Mouse (Mus musculus): Measurements from ENCODE around the gene Ambn. TPM values are rescaled to one million over a fixed set of nuclear protein-coding genes. Genes with fewer than 3 reads are reported as not detected.
"Not testable (repeated sequence)": the region's sequence is repeated elsewhere in the genome, so short reads cannot be mapped to it uniquely, and the experiment has no call there.

Ambn gene
- not detected in 2 replicates for polyA plus RNA-seq (2015; fragmentation: Nextera tagmentation; extraction: Ambion mirVana)

DNA sequence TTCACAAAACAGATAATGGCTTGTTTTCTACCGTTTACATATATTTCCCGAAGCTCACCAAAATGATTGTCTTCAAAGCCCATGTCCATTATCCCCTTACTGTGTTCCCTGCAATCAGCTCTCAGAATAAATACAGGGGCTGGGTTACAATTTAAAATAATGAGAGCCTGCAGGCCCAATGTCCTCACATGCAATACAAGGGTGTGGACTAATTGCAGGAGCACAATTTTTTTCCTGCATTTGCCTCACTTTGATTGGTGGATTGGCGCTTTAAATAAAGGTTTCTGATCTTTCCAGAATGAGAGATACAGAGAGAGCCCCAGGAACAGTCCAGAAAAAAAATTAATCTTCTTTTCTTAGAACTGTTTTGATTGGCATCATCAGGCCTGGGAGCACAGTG, at the start of gene Ambn:
TSS of gene Ambn (plus strand) at position 301 of the 400 bp plus-strand sequence.
- no peak within 1 kb of the TSS for H3K4me2 ChIP-seq (ENCODE audit: low read length)
- H3K4me1 ChIP-seq (ENCODE audit: control insufficient read depth, insufficient read depth, low read depth, low read length) = no peaks in the 10 kb centered on the region
- H3K36me3 ChIP-seq (ENCODE audit: control insufficient read depth, insufficient read depth, low read length) = no peaks in the 10 kb centered on the region
- H3K9ac ChIP-seq (ENCODE audit: low read depth, low read length) = no peak within 1 kb of the TSS
- WGBS = 85% methylated on average over 3 of the region's 3 CpGs
- no peak within 1 kb of the TSS for H3K27ac ChIP-seq (ENCODE audit: low read depth, low read length)
- no peak for ATAC-seq
- H3K9me3 ChIP-seq (ENCODE audit: control insufficient read depth, low read length) = no peaks in the 10 kb centered on the region
- H3K27me3 ChIP-seq (replicated peaks; ENCODE audit: control insufficient read depth, insufficient read depth, low read length) = no peaks in the 10 kb centered on the region
- H3K4me3 ChIP-seq (ENCODE audit: low read length) = no peak within 1 kb of the TSS

DNA sequence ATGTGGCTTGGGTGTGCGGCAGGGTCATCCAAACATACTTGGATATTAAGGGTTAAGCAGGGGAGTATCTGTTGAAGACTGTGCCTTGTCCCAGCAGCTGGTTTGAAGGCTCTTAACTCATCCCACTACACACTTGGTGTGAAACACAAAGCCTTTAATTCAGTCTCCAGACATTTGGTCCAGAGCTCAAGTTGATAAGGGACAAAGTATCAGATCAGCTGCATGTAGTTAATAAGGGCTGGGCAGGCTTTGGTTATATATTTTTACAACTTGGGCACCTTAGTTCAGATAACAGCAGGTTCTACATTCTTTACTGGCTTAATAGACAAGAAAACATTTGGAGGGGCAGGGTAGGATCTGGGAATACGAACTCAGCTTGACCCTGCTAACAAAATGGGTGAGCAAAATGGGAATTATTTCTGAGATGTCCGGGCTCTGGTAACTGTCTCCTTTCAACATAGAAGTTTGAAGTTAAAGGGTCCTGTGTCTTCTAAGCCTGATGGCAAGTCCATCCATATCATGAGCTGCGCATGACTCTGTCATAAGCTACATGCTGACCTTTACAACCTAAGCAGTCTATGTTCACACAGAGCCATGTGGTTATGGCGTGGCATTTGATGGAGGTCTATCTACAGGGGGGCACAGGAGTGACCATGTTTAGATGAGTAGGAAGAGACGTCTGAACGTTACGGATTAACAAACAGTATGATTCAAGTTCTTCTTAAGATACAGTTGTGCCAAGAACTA, 35.3 kb upstream of the Ambn start:
- no peak overlapping the region for H3K4me2 ChIP-seq (ENCODE audit: low read length)
- H3K36me3 ChIP-seq (ENCODE audit: control insufficient read depth, insufficient read depth, low read length) = no peaks in the 10 kb centered on the region
- no peaks in the 10 kb centered on the region for H3K4me1 ChIP-seq (ENCODE audit: control insufficient read depth, insufficient read depth, low read depth, low read length)
- H3K9me3 ChIP-seq (ENCODE audit: control insufficient read depth, low read length) = no peaks in the 10 kb centered on the region
- ATAC-seq = no peak
- no peak overlapping the region for H3K27ac ChIP-seq (ENCODE audit: low read depth, low read length)
- no peak overlapping the region for H3K9ac ChIP-seq (ENCODE audit: low read depth, low read length)
- WGBS = 88% methylated on average over 8 of the region's 8 CpGs
- H3K27me3 ChIP-seq (replicated peaks; ENCODE audit: control insufficient read depth, insufficient read depth, low read length) = no peaks in the 10 kb centered on the region
- no peak overlapping the region for H3K4me3 ChIP-seq (ENCODE audit: low read length)

DNA sequence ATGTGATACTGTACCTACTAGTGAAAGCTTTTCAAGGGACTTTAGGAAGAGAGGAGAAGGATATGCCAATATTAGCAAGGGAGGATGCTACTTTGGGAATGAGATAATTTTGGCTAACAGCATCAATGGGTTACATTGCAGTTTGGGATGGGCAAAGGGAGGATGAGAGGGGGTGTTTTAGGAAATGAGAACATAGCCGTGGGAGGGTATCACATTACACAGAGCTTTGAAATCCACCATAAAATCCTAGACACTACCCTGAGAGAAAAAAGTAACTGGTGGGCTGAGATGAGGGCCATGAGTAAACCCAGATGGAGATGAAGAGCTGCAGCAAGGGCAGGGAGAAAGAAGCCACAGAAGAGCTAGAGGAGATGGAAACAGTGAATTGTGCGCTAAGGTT, 30.9 kb upstream of the Ambn start:
- not testable (repeated sequence) for H3K36me3 ChIP-seq (ENCODE audit: control insufficient read depth, insufficient read depth, low read length); ATAC-seq; H3K4me2 ChIP-seq (ENCODE audit: low read length); H3K9ac ChIP-seq (ENCODE audit: low read depth, low read length); H3K4me3 ChIP-seq (ENCODE audit: low read length); H3K27me3 ChIP-seq (replicated peaks; ENCODE audit: control insufficient read depth, insufficient read depth, low read length); H3K4me1 ChIP-seq (ENCODE audit: control insufficient read depth, insufficient read depth, low read depth, low read length); H3K27ac ChIP-seq (ENCODE audit: low read depth, low read length); H3K9me3 ChIP-seq (ENCODE audit: control insufficient read depth, low read length)
- 80% methylated on average over 2 of the region's 2 CpGs for WGBS

DNA sequence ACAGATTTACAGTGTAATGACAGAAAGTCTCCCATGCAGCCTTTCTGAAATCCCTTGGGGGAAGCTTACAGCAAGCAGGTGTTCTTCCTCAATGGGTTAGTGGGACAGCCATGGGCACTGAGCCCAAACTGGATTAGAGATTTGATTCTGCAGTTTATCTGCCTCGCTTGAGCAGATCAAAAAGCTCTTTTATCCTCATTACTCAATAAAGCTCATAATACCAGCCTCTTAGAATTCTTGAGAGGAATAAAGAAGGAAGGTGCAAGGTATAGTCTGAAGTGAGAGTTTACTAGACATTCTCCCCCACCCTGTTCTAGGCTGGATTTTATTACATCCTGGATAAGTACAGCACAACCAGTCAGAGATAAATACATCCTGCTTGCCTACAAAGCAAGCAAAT, 29.0 kb upstream of the Ambn start:
- Histone ChIP-seq H3K27ac (ENCODE audit: low read depth, low read length) (no peak overlapping the region), H3K4me2 (ENCODE audit: low read length) (no peak overlapping the region), H3K4me1 (ENCODE audit: control insufficient read depth, insufficient read depth, low read depth, low read length) (no peaks in the 10 kb centered on the region), H3K27me3 (replicated peaks; ENCODE audit: control insufficient read depth, insufficient read depth, low read length) (no peaks in the 10 kb centered on the region), H3K4me3 (ENCODE audit: low read length) (no peak overlapping the region), H3K36me3 (ENCODE audit: control insufficient read depth, insufficient read depth, low read length) (no peaks in the 10 kb centered on the region), H3K9ac (ENCODE audit: low read depth, low read length) (no peak overlapping the region), H3K9me3 (ENCODE audit: control insufficient read depth, low read length) (no peaks in the 10 kb centered on the region)
- WGBS = 62% methylated on average over 1 of the region's 1 CpGs
- no peak for ATAC-seq

DNA sequence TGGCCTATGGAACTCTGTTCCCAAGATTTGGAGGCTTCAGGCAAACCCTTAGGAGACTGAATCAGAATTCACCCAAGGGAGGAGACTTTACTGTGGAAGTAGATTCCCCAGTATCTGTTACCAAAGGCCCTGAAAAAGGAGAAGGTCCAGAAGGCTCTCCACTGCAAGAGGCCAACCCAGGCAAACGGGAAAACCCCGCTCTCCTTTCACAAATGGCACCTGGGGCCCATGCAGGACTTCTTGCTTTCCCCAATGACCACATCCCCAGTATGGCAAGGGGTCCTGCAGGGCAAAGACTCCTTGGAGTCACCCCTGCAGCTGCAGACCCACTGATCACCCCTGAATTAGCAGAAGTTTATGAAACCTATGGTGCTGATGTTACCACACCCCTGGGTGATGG, 11.7 kb downstream of the Ambn start:
- Histone ChIP-seq H3K27me3 (replicated peaks; ENCODE audit: control insufficient read depth, insufficient read depth, low read length) (no peaks in the 10 kb centered on the region), H3K36me3 (ENCODE audit: control insufficient read depth, insufficient read depth, low read length) (no peaks in the 10 kb centered on the region), H3K27ac (ENCODE audit: low read depth, low read length) (no peak overlapping the region), H3K4me2 (ENCODE audit: low read length) (no peak overlapping the region), H3K9me3 (ENCODE audit: control insufficient read depth, low read length) (no peaks in the 10 kb centered on the region), H3K9ac (ENCODE audit: low read depth, low read length) (no peak overlapping the region), H3K4me1 (ENCODE audit: control insufficient read depth, insufficient read depth, low read depth, low read length) (no peaks in the 10 kb centered on the region), H3K4me3 (ENCODE audit: low read length) (no peak overlapping the region)
- 89% methylated on average over 2 of the region's 2 CpGs for WGBS
- no peak for ATAC-seq

DNA sequence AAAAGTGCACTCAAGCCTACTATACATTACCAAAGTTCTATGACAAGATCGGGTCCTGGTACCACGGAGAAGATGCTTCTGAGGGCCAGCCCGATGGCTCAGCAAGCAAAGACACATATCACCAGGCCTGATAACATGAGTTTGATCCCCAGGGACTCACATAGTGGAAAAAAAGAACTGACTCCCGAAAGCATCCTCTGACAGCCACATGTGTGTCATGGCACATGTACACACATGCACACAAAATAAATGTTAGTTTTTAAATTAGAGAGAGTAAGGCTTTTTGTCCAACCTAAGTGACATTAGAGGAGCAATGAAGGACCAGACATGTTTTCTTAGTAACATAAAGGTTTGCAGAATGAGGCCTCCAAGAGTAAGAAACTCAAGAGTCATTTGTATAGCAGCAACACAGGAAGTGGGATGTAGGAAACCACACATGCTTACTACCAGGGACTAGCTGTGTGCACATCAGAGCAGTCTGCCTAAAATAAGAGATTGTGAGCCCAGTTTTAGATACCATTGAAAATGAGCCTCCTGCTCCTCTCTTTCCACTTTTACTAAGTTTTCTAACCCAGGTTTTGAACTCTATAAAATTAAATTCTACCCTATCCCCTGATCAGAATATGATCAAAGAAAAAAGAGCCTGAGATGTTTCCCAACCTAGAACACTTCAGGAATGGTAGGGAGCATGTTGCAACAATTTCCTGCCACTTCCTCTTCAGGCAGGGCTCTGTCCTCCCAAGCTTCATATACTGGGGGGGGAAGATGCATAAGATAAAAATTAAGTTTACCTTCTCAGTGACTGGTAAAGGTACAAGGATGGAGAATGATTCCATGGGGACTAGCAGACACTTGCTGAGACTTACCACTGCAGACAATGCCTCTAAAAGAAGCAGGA, 13.3 kb downstream of the Ambn start:
- no peaks in the 10 kb centered on the region for H3K4me1 ChIP-seq (ENCODE audit: control insufficient read depth, insufficient read depth, low read depth, low read length)
- ATAC-seq = no peak
- H3K9me3 ChIP-seq (ENCODE audit: control insufficient read depth, low read length) = no peaks in the 10 kb centered on the region
- H3K9ac ChIP-seq (ENCODE audit: low read depth, low read length) = no peak overlapping the region
- no peaks in the 10 kb centered on the region for H3K36me3 ChIP-seq (ENCODE audit: control insufficient read depth, insufficient read depth, low read length)
- no peak overlapping the region for H3K4me3 ChIP-seq (ENCODE audit: low read length)
- no peak overlapping the region for H3K4me2 ChIP-seq (ENCODE audit: low read length)
- 91% methylated on average over 4 of the region's 4 CpGs for WGBS
- no peak overlapping the region for H3K27ac ChIP-seq (ENCODE audit: low read depth, low read length)
- H3K27me3 ChIP-seq (replicated peaks; ENCODE audit: control insufficient read depth, insufficient read depth, low read length) = no peaks in the 10 kb centered on the region

DNA sequence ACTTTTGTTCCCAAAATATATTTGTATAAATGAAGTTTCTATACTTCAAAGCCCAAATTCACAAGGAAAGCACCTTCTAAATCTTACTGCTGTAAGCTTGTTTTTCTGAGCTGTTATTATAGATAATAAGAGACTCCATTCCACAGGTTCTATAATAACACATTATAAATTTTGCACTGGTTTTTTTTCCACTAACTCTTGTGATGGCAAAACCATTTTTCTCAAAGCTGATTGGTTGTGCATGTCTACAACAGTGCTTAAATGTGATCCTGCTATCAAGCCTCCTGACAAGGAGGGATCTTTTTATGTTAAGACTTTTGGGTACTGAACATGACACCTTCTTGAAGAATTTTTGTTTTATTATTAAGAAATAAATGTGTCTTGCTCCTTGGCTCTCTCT, 31.9 kb downstream of the Ambn start, which contains the start of gene Enam:
TSS of gene Enam (plus strand) at position 301 of the 400 bp plus-strand sequence.
- Histone ChIP-seq H3K9ac (ENCODE audit: low read depth, low read length) (no peak within 1 kb of the TSS), H3K9me3 (ENCODE audit: control insufficient read depth, low read length) (no peaks in the 10 kb centered on the region), H3K4me3 (ENCODE audit: low read length) (no peak within 1 kb of the TSS), H3K27me3 (replicated peaks; ENCODE audit: control insufficient read depth, insufficient read depth, low read length) (no peaks in the 10 kb centered on the region), H3K36me3 (ENCODE audit: control insufficient read depth, insufficient read depth, low read length) (no peaks in the 10 kb centered on the region), H3K4me2 (ENCODE audit: low read length) (no peak within 1 kb of the TSS), H3K27ac (ENCODE audit: low read depth, low read length) (no peak within 1 kb of the TSS), H3K4me1 (ENCODE audit: control insufficient read depth, insufficient read depth, low read depth, low read length) (no peaks in the 10 kb centered on the region)
- ATAC-seq = no peak

DNA sequence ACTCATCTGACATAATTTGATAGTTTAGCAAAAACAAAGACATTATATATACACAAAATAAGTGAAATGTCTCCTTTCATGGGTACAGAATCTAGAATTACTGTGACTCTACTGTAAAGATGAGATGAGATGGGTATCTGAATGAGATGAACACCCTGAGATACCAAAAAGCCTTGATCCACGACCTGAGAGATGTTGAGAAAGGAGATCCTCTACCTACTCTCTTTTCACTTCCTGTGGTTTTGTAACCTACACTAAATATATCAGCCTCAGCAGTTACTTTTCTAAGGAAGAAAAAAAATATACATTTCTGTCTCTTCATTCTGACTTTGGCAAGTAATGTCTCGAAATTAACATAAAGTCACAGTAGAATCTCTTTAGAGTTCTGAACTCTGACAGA, 33.2 kb downstream of the Ambn start:
- 78% methylated on average over 2 of the region's 2 CpGs for WGBS
- H3K4me1 ChIP-seq (ENCODE audit: control insufficient read depth, insufficient read depth, low read depth, low read length) = no peaks in the 10 kb centered on the region
- H3K27me3 ChIP-seq (replicated peaks; ENCODE audit: control insufficient read depth, insufficient read depth, low read length) = no peaks in the 10 kb centered on the region
- H3K9me3 ChIP-seq (ENCODE audit: control insufficient read depth, low read length) = no peaks in the 10 kb centered on the region
- no peak overlapping the region for H3K4me2 ChIP-seq (ENCODE audit: low read length)
- no peak for ATAC-seq
- no peaks in the 10 kb centered on the region for H3K36me3 ChIP-seq (ENCODE audit: control insufficient read depth, insufficient read depth, low read length)
- no peak overlapping the region for H3K9ac ChIP-seq (ENCODE audit: low read depth, low read length)
- H3K4me3 ChIP-seq (ENCODE audit: low read length) = no peak overlapping the region
- H3K27ac ChIP-seq (ENCODE audit: low read depth, low read length) = no peak overlapping the region

DNA sequence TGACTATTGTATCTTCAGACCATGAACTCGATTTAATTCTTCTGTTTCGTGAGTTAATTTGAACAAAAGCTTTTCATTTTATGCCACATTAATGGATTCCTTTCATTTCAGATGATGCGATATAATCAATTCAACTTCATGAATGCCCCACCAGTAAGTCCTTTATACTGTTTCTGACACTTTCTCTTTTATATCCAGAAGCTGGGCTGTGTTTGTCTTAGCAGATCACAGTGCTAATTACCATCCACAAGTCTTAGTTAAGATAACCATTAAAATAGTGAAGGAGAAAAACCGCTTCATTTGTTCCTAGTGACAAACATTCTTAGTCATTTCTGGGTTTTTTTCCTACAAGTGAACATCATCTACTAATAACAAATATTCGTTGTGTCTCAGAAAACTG, 35.3 kb downstream of the Ambn start:
- Histone ChIP-seq H3K27ac (ENCODE audit: low read depth, low read length) (no peak overlapping the region), H3K4me3 (ENCODE audit: low read length) (no peak overlapping the region), H3K36me3 (ENCODE audit: control insufficient read depth, insufficient read depth, low read length) (no peaks in the 10 kb centered on the region), H3K4me2 (ENCODE audit: low read length) (no peak overlapping the region), H3K27me3 (replicated peaks; ENCODE audit: control insufficient read depth, insufficient read depth, low read length) (no peaks in the 10 kb centered on the region), H3K9ac (ENCODE audit: low read depth, low read length) (no peak overlapping the region), H3K9me3 (ENCODE audit: control insufficient read depth, low read length) (no peaks in the 10 kb centered on the region), H3K4me1 (ENCODE audit: control insufficient read depth, insufficient read depth, low read depth, low read length) (no peaks in the 10 kb centered on the region)
- ATAC-seq = no peak
- WGBS = 52% methylated on average over 5 of the region's 5 CpGs

Measured in hindbrain, embryonic 16.5 days (tissue).